Mouse (Mus musculus) midbrain, postnatal 0 days (tissue): ENCODE results near the gene Klhl28. TPM values are rescaled to one million over a fixed set of nuclear protein-coding genes. Genes with fewer than 3 reads are reported as not detected.

Experiments used
- ATAC-seq: fragments of 200-750 bp; cut with Nextera tagmentation; 2 replicates; pipeline ENCODE4 v1.8.0; 2017; ENCODE audit warnings: moderate number of reproducible peaks, mild to moderate bottlenecking, moderate TSS enrichment, moderate library complexity; ENCODE audit not compliant: low FRiP score
- DNase-seq: peaks from one replicate; pipeline ENCODE4 v3.0.0-alpha.2; 2015; ENCODE audit warnings: low spot score
- H3K27ac ChIP-seq: fragments of 300-500 bp; sonication (generic); 2 replicates; pipeline ENCODE4 v1.5.1; 2014; ENCODE audit warnings: low read depth, mild to moderate bottlenecking, low read length, mixed read lengths
- H3K27me3 ChIP-seq: fragments of 300-500 bp; sonication (generic); 2 replicates; pipeline ENCODE4 v1.6.1; 2014; ENCODE audit warnings: low read length, control low read depth, mixed read lengths; ENCODE audit not compliant: insufficient read depth
- H3K36me3 ChIP-seq: fragments of 300-500 bp; sonication (generic); 2 replicates; pipeline ENCODE4 v1.6.1; 2014; ENCODE audit warnings: low read length, control low read depth, mixed read lengths; ENCODE audit not compliant: insufficient read depth
- H3K4me1 ChIP-seq: fragments of 300-500 bp; sonication (generic); 2 replicates; pipeline ENCODE4 v1.6.1; 2014; ENCODE audit warnings: mild to moderate bottlenecking, control low read depth, antibody characterized with exemption, low read length, mixed read lengths; ENCODE audit not compliant: insufficient read depth
- H3K4me2 ChIP-seq: fragments of 300-500 bp; sonication (generic); 2 replicates; pipeline ENCODE4 v1.6.1; 2014; ENCODE audit warnings: low read depth, mild to moderate bottlenecking, low read length, mixed read lengths; ENCODE audit not compliant: poor library complexity, severe bottlenecking
- H3K4me3 ChIP-seq: fragments of 300-500 bp; sonication (generic); 2 replicates; pipeline ENCODE4 v1.5.1; 2014; ENCODE audit warnings: low read depth, mild to moderate bottlenecking, low read length, moderate library complexity
- H3K9ac ChIP-seq: fragments of 300-500 bp; sonication (generic); replicated peaks from 2 replicates; pipeline ENCODE4 v1.6.1; 2014; ENCODE audit warnings: mild to moderate bottlenecking, low read length, moderate library complexity, mixed read lengths; ENCODE audit not compliant: poor library complexity, severe bottlenecking
- H3K9me3 ChIP-seq: fragments of 300-500 bp; sonication (generic); 2 replicates; pipeline ENCODE4 v1.6.1; 2016; ENCODE audit warnings: low read length, control low read depth
- CTCF ChIP-seq: IDR thresholded peaks from 2 replicates; pipeline ENCODE4 v1.5.1; 2016; ENCODE audit warnings: antibody characterized with exemption, mild to moderate bottlenecking
- WGBS: fragments of 180-500 bp; shearing (Covaris S2); extraction: QIAGEN DNeasy Blood & Tissue Kit; methylation state at CpG from one replicate; pipeline ENCODE4 v1.1.7; 2014; 5-methylcytosine and 5-hydroxymethylcytosine counted together
- polyA plus RNA-seq: library from polyadenylated mRNA; unstranded; fragments of >200 nt; fragmentation: Nextera tagmentation; extraction: Ambion mirVana; gene quantifications from 2 replicates; pipeline ENCODE4 v1.2.1, GENCODE M21; 2015
- total RNA-seq: library from RNA; depleted of rRNA; stranded (reverse); fragments of >200 nt; gene quantifications from 2 replicates; pipeline ENCODE4 v1.2.3, GENCODE M21; 2014; rRNA removed

Gene Klhl28
- total RNA-seq (21.3 and 25.4 TPM in 2 replicates), polyA plus RNA-seq (22.6 and 23.4 TPM in 2 replicates)

GRCm38 (mm10) chr12:64965124-64966026 is at the start of gene Klhl28, which contains the start of gene Togaram1:
Gene Klhl28, minus strand, starts transcription at chr12:64965534.
Gene Togaram1, plus strand, starts transcription at chr12:64965804.
- peak within 1 kb of the TSS; percentile 88 for H3K27ac ChIP-seq
- H3K9ac ChIP-seq = peak within 1 kb of the TSS; percentile 77
- no peaks in the 10 kb centered on the region for H3K36me3 ChIP-seq
- peak; percentile 99 for ATAC-seq
- under 1% methylated on average over 45 of the region's 45 CpGs for WGBS
- H3K4me3 ChIP-seq = peak within 1 kb of the TSS; percentile 69
- H3K27me3 ChIP-seq = no peaks in the 10 kb centered on the region
- H3K9me3 ChIP-seq = no peaks in the 10 kb centered on the region
- peak; percentile 100 for DNase-seq
- 0 out of 2 replicates have a peak, but pooled peaks have one; percentile 1 for TF ChIP-seq CTCF
- peaks cover 16% of the 10 kb centered on the region; the same call in 1 of the 2 replicates for H3K4me1 ChIP-seq
- peak within 1 kb of the TSS; percentile 95 for H3K4me2 ChIP-seq

GRCm38 (mm10) chr12:65007725-65008124 is 42.4 kb upstream of the Klhl28 start:
- TF ChIP-seq CTCF = no peak
- no peak overlapping the region for H3K4me3 ChIP-seq
- ATAC-seq (no peak), DNase-seq (no peak)
- WGBS = 96% methylated on average over 3 of the region's 3 CpGs
- H3K9me3 ChIP-seq = no peaks in the 10 kb centered on the region
- no peak overlapping the region for H3K27ac ChIP-seq
- H3K36me3 ChIP-seq = peaks cover 38% of the 10 kb centered on the region
- H3K9ac ChIP-seq = no peak overlapping the region
- no peak overlapping the region for H3K4me2 ChIP-seq
- no peaks in the 10 kb centered on the region for H3K27me3 ChIP-seq
- no peaks in the 10 kb centered on the region for H3K4me1 ChIP-seq

GRCm38 (mm10) chr12:64977518-64977917 is 12.2 kb upstream of the Klhl28 start:
- H3K27ac ChIP-seq = no peak overlapping the region
- ATAC-seq (no peak), DNase-seq (no peak)
- TF ChIP-seq CTCF = no peak
- H3K27me3 ChIP-seq = no peaks in the 10 kb centered on the region
- WGBS = 91% methylated on average over 1 of the region's 1 CpGs
- peaks cover 22% of the 10 kb centered on the region; the same call in 1 of the 2 replicates for H3K36me3 ChIP-seq
- H3K9ac ChIP-seq = no peak overlapping the region
- H3K4me2 ChIP-seq = no peak overlapping the region
- no peaks in the 10 kb centered on the region for H3K9me3 ChIP-seq
- H3K4me3 ChIP-seq = no peak overlapping the region
- 0 out of 2 replicates have a peak, but pooled peaks cover 2% of the 10 kb centered on the region for H3K4me1 ChIP-seq

GRCm38 (mm10) chr12:64976191-64976590 is 10.9 kb upstream of the Klhl28 start:
- Histone ChIP-seq H3K9ac (no peak overlapping the region), H3K36me3 (peaks cover 22% of the 10 kb centered on the region; the same call in 1 of the 2 replicates), H3K27me3 (no peaks in the 10 kb centered on the region), H3K4me2 (no peak overlapping the region), H3K4me1 (peaks cover 6% of the 10 kb centered on the region; the same call in 1 of the 2 replicates), H3K9me3 (no peaks in the 10 kb centered on the region), H3K4me3 (no peak overlapping the region), H3K27ac (no peak overlapping the region)
- TF ChIP-seq CTCF = no peak
- 79% methylated on average over 1 of the region's 1 CpGs for WGBS
- ATAC-seq (no peak), DNase-seq (no peak)

DNA sequence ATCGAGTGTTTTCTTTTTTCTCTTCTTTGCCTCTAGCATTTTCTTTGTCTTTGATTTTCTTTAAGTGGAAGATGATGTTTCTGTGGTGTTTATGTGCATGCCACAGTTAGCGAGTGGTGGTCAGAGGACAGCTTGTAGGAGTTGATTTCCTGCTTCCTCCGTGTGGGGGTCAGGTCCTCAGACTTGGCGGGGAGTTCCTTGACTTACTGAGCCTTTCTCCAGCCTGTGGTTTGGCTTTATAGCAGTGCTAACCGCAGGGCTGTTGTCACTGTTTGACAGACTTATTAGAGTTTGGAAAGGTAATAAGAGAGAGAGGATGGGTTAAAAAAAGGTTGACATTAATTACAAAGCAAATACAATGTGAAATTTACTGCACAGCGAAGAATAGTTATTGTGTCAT is 10.2 kb upstream of the Klhl28 start:
- Histone ChIP-seq H3K4me3 (no peak overlapping the region), H3K27me3 (no peaks in the 10 kb centered on the region), H3K27ac (no peak overlapping the region), H3K4me1 (peaks cover 12% of the 10 kb centered on the region; the same call in 1 of the 2 replicates), H3K4me2 (no peak overlapping the region), H3K9me3 (no peaks in the 10 kb centered on the region), H3K9ac (no peak overlapping the region), H3K36me3 (peaks cover 21% of the 10 kb centered on the region; the same call in 1 of the 2 replicates)
- no peak for TF ChIP-seq CTCF
- ATAC-seq (no peak), DNase-seq (no peak)
- 69% methylated on average over 6 of the region's 6 CpGs for WGBS

- H3K27me3 ChIP-seq = no peaks in the 10 kb centered on the region
- no peaks in the 10 kb centered on the region for H3K36me3 ChIP-seq
- peak overlapping the region; percentile 15; the same call in 1 of the 2 replicates for H3K4me2 ChIP-seq
- H3K9ac ChIP-seq = no peak overlapping the region
- no peaks in the 10 kb centered on the region for H3K9me3 ChIP-seq
- ATAC-seq (no peak), DNase-seq (no peak)
- no peak overlapping the region for H3K4me3 ChIP-seq
- peaks cover 20% of the 10 kb centered on the region for H3K4me1 ChIP-seq
- no peak overlapping the region for H3K27ac ChIP-seq
- no peak for TF ChIP-seq CTCF
- WGBS = 77% methylated on average over 6 of the region's 6 CpGs
Measured at GRCm38 (mm10) chr12:64972063-64972462, 6.7 kb upstream of the Klhl28 start.
